Mouse (Mus musculus): ENCODE measurements at regions not wholly inside any gene's neighbourhood (a gene's known extent, or its start where the extent isn't known, plus 50 kb on each side); places are given as distances from the start of the nearest gene placed in this dataset.

DNA sequence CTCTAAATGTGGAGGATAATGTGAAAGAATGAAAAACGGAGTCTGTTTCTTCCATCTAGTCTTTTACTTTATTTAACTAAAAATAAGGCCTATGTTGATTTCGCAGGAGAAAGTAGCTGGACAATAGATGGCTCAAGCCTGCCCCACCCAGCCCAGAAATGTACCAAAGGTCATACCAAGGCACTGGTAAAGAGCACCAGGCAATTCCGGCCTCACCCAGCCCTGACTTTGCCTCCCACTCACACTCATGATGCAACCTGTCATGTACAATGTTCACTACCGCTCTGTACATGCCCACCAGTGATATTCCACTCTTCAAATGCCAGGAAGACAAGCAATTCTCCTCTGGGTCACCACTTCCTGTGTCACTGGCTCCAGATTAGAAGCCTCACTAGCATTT lies 564.9 kb downstream of the Insc start:
- 78% methylated on average over 4 of the region's 4 CpGs for WGBS

DNA sequence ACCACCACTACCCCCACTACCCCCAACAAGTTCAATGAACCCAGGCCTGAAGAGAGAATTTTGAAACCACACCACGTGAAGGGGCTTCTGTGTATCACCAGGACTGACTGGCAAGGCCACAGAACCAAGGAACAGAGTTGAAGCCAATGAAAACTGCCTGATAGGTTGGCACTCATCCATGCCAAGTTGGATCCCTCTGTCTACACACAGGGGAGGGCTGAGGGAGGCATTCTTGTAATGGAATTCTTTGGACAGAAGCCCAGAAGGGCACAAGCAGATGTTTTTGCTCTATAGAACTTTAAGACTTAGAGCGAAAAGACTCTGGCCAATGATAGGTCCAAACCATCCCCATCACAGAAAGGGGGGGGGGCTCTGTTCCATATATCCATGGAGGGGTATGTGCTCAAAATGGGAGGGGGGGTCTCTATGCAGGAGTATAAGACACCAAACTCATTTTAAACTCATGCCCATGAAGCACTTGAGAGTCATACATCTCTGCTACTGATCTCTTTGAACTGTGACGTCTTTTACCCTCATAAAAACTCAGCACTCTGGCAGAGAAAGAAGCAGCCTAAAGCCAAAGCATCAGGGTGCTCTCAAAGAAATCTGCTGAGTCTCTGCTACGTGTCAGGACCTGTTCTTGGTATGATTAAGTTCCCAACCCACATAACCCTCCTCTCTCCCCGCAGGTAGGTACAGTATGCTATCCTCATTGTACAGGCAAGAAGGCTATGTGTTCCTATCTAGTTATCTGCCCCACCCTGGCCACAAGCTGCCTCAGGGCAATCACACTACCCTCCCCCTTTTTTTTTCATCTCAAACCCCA lies 567.1 kb downstream of the Insc start:
- no peak for ATAC-seq (ENCODE audit: extremely low read depth, insufficient number of reproducible peaks, low FRiP score, low TSS enrichment)
- H3K36me3 ChIP-seq: no peaks in the 10 kb centered on the region
- peaks cover 58% of the 10 kb centered on the region for H3K4me1 ChIP-seq
- H3K4me2 ChIP-seq: no peak overlapping the region
- no peaks in the 10 kb centered on the region for H3K9me3 ChIP-seq
- 0 out of 2 replicates have a peak, but pooled peaks cover 4% of the 10 kb centered on the region for H3K27me3 ChIP-seq (replicated peaks)
- 49% methylated on average over 5 of the region's 5 CpGs for WGBS
- H3K9ac ChIP-seq: no peak overlapping the region
- H3K27ac ChIP-seq (replicated peaks): peak overlapping the region; percentile 46
- no peak overlapping the region for H3K4me3 ChIP-seq

More for the DNA sequence above, 564.9 kb downstream of the Insc start:
- Histone ChIP-seq H3K4me3 (no peak overlapping the region), H3K27ac (replicated peaks) (no peak overlapping the region), H3K9me3 (no peaks in the 10 kb centered on the region), H3K9ac (no peak overlapping the region), H3K4me2 (no peak overlapping the region), H3K4me1 (peaks cover 65% of the 10 kb centered on the region), H3K36me3 (no peaks in the 10 kb centered on the region), H3K27me3 (replicated peaks) (0 out of 2 replicates have a peak, but pooled peaks cover 4% of the 10 kb centered on the region)
- no peak for ATAC-seq (ENCODE audit: extremely low read depth, insufficient number of reproducible peaks, low FRiP score, low TSS enrichment)

DNA sequence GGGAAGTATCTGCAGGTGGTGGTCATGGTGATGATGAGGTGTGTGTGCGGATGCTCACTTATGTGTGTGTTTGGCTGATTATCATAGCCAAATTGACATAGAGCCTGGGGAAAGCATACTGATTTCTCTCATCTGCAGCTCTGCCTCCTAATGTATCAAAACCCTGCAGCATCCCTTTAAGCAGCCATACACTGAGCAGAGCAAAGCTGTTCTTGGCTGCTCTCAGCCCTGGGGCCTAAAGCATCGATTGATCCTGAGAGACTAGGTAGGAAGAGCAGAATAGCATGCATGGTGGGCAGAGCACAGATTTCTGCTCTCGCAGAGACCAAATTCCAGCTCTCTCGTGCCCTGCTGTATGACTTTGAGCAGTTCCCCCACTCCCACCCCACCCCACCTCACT lies 576.0 kb downstream of the Insc start:
- Histone ChIP-seq H3K4me2 (no peak overlapping the region), H3K9me3 (no peaks in the 10 kb centered on the region), H3K9ac (no peak overlapping the region), H3K27me3 (replicated peaks) (no peaks in the 10 kb centered on the region), H3K27ac (replicated peaks) (no peak overlapping the region), H3K36me3 (no peaks in the 10 kb centered on the region), H3K4me3 (no peak overlapping the region), H3K4me1 (peaks cover 27% of the 10 kb centered on the region)
- no peak for ATAC-seq (ENCODE audit: extremely low read depth, insufficient number of reproducible peaks, low FRiP score, low TSS enrichment)
- WGBS: 71% methylated on average over 4 of the region's 4 CpGs

DNA sequence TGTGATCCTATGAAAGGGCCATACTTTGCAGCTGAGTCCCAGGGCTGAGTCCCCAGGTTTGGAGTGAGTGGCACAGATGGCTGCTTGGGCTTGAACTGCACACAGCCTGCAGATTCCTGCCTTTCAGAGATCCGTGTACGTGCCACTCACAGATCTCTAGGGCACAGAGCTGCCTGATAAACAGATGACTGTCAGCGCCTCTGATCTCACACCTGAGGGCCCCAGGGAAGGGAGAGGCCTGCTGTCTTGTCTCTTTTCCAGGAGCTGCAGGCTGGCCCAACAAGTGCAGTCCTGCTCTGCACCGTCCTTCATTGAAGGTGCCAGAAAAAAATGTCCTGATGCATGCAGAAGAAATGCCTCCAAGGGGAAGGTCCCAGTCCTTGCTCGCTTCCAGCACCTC lies 579.5 kb downstream of the Insc start:
- no peak overlapping the region for H3K4me2 ChIP-seq
- H3K4me1 ChIP-seq: peaks cover 23% of the 10 kb centered on the region
- H3K9ac ChIP-seq: no peak overlapping the region
- no peaks in the 10 kb centered on the region for H3K9me3 ChIP-seq
- H3K4me3 ChIP-seq: no peak overlapping the region
- no peak for ATAC-seq (ENCODE audit: extremely low read depth, insufficient number of reproducible peaks, low FRiP score, low TSS enrichment)
- no peak overlapping the region for H3K27ac ChIP-seq (replicated peaks)
- H3K27me3 ChIP-seq (replicated peaks): no peaks in the 10 kb centered on the region
- 46% methylated on average over 5 of the region's 5 CpGs for WGBS
- no peaks in the 10 kb centered on the region for H3K36me3 ChIP-seq

DNA sequence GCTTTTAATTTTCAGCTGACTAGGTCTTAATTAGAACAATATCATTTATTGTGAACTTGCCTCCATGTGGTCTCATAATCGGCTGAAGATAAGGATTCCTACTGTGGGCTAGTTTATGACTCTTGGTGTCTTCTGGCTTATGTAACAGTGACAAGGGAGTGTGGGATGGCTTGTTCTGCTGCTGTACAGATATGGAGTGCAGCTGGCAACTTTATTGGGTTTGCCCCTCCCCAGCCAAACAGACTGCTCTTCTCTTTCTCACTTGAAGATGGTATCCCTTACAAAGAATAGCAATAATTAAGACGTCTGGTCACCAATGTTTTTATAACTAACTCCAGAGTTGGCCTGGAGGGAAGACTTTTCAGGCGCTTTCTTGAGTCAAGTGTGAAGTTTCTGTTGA lies 584.8 kb downstream of the Insc start:
- Histone ChIP-seq H3K36me3 (no peaks in the 10 kb centered on the region), H3K27ac (replicated peaks) (no peak overlapping the region), H3K9ac (no peak overlapping the region), H3K4me3 (no peak overlapping the region), H3K4me2 (no peak overlapping the region), H3K9me3 (no peaks in the 10 kb centered on the region), H3K4me1 (peaks cover 18% of the 10 kb centered on the region), H3K27me3 (replicated peaks) (no peaks in the 10 kb centered on the region)
- no peak for ATAC-seq (ENCODE audit: extremely low read depth, insufficient number of reproducible peaks, low FRiP score, low TSS enrichment)
- WGBS: 51% methylated on average over 3 of the region's 3 CpGs

DNA sequence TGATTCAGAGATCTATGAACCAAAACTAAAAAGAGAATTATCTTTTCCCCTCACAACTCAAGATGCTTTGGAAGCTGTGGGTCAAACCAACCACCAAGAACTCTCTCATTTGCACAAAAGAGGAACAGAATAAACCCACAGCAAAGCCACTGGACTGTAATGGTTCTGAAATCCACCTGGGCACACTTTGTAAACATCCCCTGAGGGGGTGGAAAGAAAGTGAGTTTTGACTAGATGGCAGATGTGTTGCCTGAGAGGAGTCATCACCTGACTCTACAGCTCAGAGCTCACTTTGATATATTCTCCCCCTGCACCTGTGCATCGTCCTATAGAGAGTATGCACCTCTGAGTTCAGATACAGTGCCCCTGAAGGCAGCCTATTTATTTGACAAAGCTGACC lies 588.2 kb downstream of the Insc start:
- Histone ChIP-seq H3K27ac (replicated peaks) (no peak overlapping the region), H3K27me3 (replicated peaks) (no peaks in the 10 kb centered on the region), H3K36me3 (no peaks in the 10 kb centered on the region), H3K9ac (no peak overlapping the region), H3K4me2 (no peak overlapping the region), H3K9me3 (no peaks in the 10 kb centered on the region), H3K4me3 (no peak overlapping the region), H3K4me1 (peaks cover 7% of the 10 kb centered on the region)
- WGBS: 71% methylated on average over 1 of the region's 1 CpGs
- ATAC-seq (ENCODE audit: extremely low read depth, insufficient number of reproducible peaks, low FRiP score, low TSS enrichment): no peak

DNA sequence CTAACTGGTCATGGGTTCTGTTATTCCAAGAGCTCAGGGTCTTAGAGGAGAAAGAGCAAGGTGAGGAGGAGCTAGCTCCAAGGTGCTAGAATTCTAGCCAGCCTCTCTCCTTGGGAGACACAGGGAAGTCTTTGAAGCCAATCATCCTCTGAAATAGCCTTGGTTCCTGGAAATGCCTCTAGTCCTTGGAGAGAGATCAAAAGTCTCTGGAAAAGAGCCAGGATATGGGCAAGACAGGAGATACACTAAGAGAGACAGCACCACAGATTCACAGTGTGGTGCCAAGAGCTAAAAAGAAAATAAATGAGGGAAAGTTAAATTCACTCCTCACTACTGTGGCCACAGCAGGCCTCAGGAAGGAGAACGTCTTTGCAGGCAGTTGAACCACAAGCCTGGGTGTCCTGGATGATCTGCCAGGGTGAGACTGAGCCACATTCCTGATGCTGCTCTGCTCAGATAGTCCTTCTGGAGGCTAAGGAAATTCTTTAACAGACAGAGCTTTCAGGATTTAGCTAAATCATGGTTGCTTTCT lies 589.6 kb downstream of the Insc start:
- ATAC-seq (ENCODE audit: extremely low read depth, insufficient number of reproducible peaks, low FRiP score, low TSS enrichment): no peak
- WGBS: 37% methylated on average over 1 of the region's 1 CpGs

DNA sequence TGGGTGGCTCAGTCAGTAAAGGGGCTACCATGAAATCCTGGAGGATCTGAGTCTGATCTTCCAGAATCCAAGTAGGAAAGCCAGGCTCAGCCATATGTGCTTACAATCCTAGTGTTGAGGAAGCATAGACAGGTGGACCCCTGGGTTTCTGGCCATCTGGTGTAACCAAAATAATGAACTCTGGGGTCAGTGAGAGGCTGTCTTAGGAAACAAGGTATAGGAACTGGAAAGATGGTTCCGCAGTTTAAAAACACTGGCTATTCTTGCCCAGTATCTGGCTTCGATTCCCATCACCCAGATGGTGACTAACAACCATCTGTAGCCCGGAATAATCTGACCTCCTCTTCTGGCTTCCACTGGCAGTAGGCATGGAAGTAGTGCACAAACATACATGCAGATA lies 591.6 kb downstream of the Insc start:
- Histone ChIP-seq H3K4me1 (peaks cover 9% of the 10 kb centered on the region), H3K9me3 (peaks cover 9% of the 10 kb centered on the region), H3K36me3 (no peaks in the 10 kb centered on the region), H3K9ac (no peak overlapping the region), H3K4me2 (no peak overlapping the region), H3K4me3 (no peak overlapping the region), H3K27ac (replicated peaks) (no peak overlapping the region), H3K27me3 (replicated peaks) (no peaks in the 10 kb centered on the region)
- ATAC-seq (ENCODE audit: extremely low read depth, insufficient number of reproducible peaks, low FRiP score, low TSS enrichment): no peak
- 80% methylated on average over 3 of the region's 3 CpGs for WGBS

More for the DNA sequence above, 589.6 kb downstream of the Insc start:
- Histone ChIP-seq H3K4me2 (no peak overlapping the region), H3K36me3 (no peaks in the 10 kb centered on the region), H3K4me3 (no peak overlapping the region), H3K27me3 (replicated peaks) (no peaks in the 10 kb centered on the region), H3K27ac (replicated peaks) (0 out of 2 replicates have a peak overlapping the region, but pooled peaks have one; percentile 0), H3K9ac (no peak overlapping the region), H3K9me3 (peaks cover 9% of the 10 kb centered on the region), H3K4me1 (peaks cover 7% of the 10 kb centered on the region)

DNA sequence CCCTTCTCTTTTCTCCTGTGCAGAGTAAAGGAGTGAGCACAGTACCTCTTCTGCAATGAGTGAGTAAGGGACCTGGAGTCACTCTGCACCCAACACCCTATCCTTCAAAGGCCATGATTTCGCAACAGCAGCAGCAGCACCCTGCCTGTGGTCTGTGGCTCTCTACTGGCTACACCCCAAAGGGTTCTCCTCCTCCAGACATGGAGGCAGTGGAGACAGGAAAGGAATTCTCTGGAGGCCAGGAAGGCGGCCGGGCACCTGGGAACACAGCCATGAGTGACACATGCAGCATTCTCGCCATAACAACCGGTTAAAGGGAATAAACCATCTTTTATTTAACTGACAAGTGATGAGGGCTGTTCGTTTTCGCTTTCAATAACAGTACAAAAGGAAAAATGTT lies 596.7 kb downstream of the Insc start:
- Histone ChIP-seq H3K4me2 (no peak overlapping the region), H3K27me3 (replicated peaks) (no peaks in the 10 kb centered on the region), H3K27ac (replicated peaks) (no peak overlapping the region), H3K4me1 (peaks cover 8% of the 10 kb centered on the region), H3K36me3 (no peaks in the 10 kb centered on the region), H3K4me3 (no peak overlapping the region), H3K9ac (no peak overlapping the region), H3K9me3 (peaks cover 9% of the 10 kb centered on the region)
- 62% methylated on average over 7 of the region's 7 CpGs for WGBS
- no peak for ATAC-seq (ENCODE audit: extremely low read depth, insufficient number of reproducible peaks, low FRiP score, low TSS enrichment)

DNA sequence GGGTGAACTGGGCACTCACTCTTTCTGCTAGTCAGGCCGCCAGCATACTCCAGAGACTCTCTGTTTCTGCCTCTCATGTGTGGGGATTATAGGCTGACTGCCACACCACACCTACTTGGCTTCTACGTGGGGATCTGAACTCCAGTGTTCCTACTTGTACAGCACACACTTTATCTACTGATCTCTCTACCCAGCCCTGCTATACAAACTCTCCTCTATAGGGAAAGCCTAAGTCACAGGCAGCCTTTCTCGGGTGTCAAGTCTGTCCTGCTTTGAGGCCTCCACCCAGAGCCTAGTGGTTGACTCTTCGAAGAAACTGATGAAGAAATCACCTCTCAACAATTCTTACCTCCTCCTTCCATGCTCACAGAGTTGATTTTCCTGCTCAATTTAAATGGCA lies 597.5 kb downstream of the Insc start:
- WGBS: 71% methylated on average over 4 of the region's 4 CpGs

DNA sequence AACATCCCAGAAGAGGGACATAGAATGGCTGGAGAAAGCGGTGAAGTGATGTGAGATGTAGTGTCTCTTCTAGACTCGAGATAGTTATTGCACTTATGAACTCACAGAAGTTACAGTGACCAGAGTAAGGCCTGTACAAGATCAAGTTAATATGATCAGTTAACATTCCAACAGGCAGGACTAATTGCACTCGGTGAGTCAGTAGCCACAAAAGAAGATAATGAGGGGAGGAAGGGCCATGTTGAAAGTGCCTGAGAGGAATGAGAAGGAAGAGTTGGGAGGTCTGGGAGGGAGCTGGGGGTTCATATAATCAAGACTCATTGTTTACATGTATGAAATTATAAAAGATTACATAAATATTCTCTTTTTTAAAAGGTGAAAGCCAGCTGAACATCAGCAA lies 602.3 kb downstream of the Insc start:
- Histone ChIP-seq H3K27me3 (replicated peaks) (no peaks in the 10 kb centered on the region), H3K36me3 (no peaks in the 10 kb centered on the region), H3K9me3 (no peaks in the 10 kb centered on the region), H3K4me1 (peaks cover 3% of the 10 kb centered on the region), H3K27ac (replicated peaks) (no peak overlapping the region), H3K4me2 (no peak overlapping the region), H3K4me3 (no peak overlapping the region), H3K9ac (no peak overlapping the region)
- 65% methylated on average over 3 of the region's 3 CpGs for WGBS
- no peak for ATAC-seq (ENCODE audit: extremely low read depth, insufficient number of reproducible peaks, low FRiP score, low TSS enrichment)

More for the DNA sequence above, 597.5 kb downstream of the Insc start:
- H3K4me1 ChIP-seq: peaks cover 8% of the 10 kb centered on the region
- peaks cover 9% of the 10 kb centered on the region for H3K9me3 ChIP-seq
- H3K9ac ChIP-seq: no peak overlapping the region
- no peaks in the 10 kb centered on the region for H3K27me3 ChIP-seq (replicated peaks)
- H3K27ac ChIP-seq (replicated peaks): no peak overlapping the region
- H3K36me3 ChIP-seq: no peaks in the 10 kb centered on the region
- H3K4me3 ChIP-seq: no peak overlapping the region
- ATAC-seq (ENCODE audit: extremely low read depth, insufficient number of reproducible peaks, low FRiP score, low TSS enrichment): no peak
- no peak overlapping the region for H3K4me2 ChIP-seq

DNA sequence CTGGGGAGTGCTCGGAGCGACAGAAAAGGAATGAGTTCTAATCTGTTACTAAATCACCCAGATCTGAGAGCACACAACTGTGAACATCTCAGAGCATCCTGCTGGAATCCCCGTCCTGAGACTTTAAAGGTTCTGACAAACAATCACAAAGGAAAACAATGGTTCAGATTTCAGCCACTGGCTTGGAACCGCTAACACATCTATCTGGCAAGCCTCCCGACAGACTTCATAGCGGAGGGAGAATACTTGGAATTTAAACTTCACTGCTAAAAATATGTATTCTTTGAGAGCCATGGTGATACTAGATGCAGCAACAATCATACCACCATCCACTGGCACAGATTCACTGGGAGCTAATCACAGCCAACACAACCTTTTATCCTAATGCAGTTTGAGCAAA lies 615.2 kb downstream of the Insc start:
- Histone ChIP-seq H3K27ac (replicated peaks) (no peak overlapping the region), H3K27me3 (replicated peaks) (no peaks in the 10 kb centered on the region), H3K36me3 (no peaks in the 10 kb centered on the region), H3K4me1 (peaks cover 14% of the 10 kb centered on the region), H3K9ac (no peak overlapping the region), H3K4me3 (no peak overlapping the region), H3K4me2 (no peak overlapping the region), H3K9me3 (peaks cover 7% of the 10 kb centered on the region)
- ATAC-seq (ENCODE audit: extremely low read depth, insufficient number of reproducible peaks, low FRiP score, low TSS enrichment): no peak
- WGBS: 58% methylated on average over 6 of the region's 6 CpGs

Data from heart, embryonic 13.5 days (tissue).